Mouse (Mus musculus) MN1 (cell line): ENCODE measurements around the gene Armc9.

Source experiments
- DNase-seq: peaks from one replicate; pipeline ENCODE4 v3.0.0-alpha.2; 2016; ENCODE audit warnings: low spot score

Armc9 gene

GRCm38 (mm10) chr1:86176066-86176465, 21.5 kb downstream of the Armc9 start:
- no peak for DNase-seq

GRCm38 (mm10) chr1:86178462-86179253, 24.1 kb downstream of the Armc9 start:
- peak; percentile 82 for DNase-seq

- DNase-seq = no peak
These were observed 27.6 kb downstream of the Armc9 start for GRCm38 (mm10) chr1:86182004-86182709.

- no peak for DNase-seq
These were observed 29.1 kb downstream of the Armc9 start for GRCm38 (mm10) chr1:86183577-86184263.

GRCm38 (mm10) chr1:86186762-86187161, 32.2 kb downstream of the Armc9 start:
- no peak for DNase-seq

GRCm38 (mm10) chr1:86187856-86188255, 33.3 kb downstream of the Armc9 start:
- no peak for DNase-seq

GRCm38 (mm10) chr1:86188271-86188670, 33.7 kb downstream of the Armc9 start:
- no peak for DNase-seq

- no peak for DNase-seq
These were observed 34.6 kb downstream of the Armc9 start for GRCm38 (mm10) chr1:86189034-86189702.

- DNase-seq = no peak
These were observed 36.3 kb downstream of the Armc9 start for GRCm38 (mm10) chr1:86190843-86191242.

GRCm38 (mm10) chr1:86194044-86194443, 39.5 kb downstream of the Armc9 start:
- no peak for DNase-seq

- no peak for DNase-seq
These were observed 43.7 kb downstream of the Armc9 start for GRCm38 (mm10) chr1:86198276-86198675.

- DNase-seq = no peak
These were observed 44.4 kb downstream of the Armc9 start for GRCm38 (mm10) chr1:86199026-86199425.

- no peak for DNase-seq
These were observed 46.7 kb downstream of the Armc9 start for GRCm38 (mm10) chr1:86201312-86201711.

GRCm38 (mm10) chr1:86202617-86203219, 48.1 kb downstream of the Armc9 start:
- DNase-seq = no peak

- DNase-seq = no peak
These were observed 56.1 kb downstream of the Armc9 start for GRCm38 (mm10) chr1:86210676-86211075.

GRCm38 (mm10) chr1:86211498-86211897, 56.9 kb downstream of the Armc9 start:
- DNase-seq = no peak

GRCm38 (mm10) chr1:86212731-86213130, 58.2 kb downstream of the Armc9 start:
- DNase-seq = no peak

GRCm38 (mm10) chr1:86214158-86214557, 59.6 kb downstream of the Armc9 start:
- DNase-seq = peak; percentile 58

- no peak for DNase-seq
These were observed 60.7 kb downstream of the Armc9 start for GRCm38 (mm10) chr1:86215297-86215696.

- DNase-seq = no peak
These were observed 61.8 kb downstream of the Armc9 start for GRCm38 (mm10) chr1:86216412-86216811.

GRCm38 (mm10) chr1:86217976-86218375, 63.4 kb downstream of the Armc9 start:
- no peak for DNase-seq

GRCm38 (mm10) chr1:86225195-86225594, 70.6 kb downstream of the Armc9 start:
- DNase-seq = no peak
